Mouse (Mus musculus): ENCODE results near the gene Obsl1. TPM values are rescaled to one million over a fixed set of nuclear protein-coding genes. Genes with fewer than 3 reads are reported as not detected.

Gene Obsl1
- total and polyA plus RNA-seq, 3 experiments = 0.08 to 1.2 TPM; not detected in 1

DNA sequence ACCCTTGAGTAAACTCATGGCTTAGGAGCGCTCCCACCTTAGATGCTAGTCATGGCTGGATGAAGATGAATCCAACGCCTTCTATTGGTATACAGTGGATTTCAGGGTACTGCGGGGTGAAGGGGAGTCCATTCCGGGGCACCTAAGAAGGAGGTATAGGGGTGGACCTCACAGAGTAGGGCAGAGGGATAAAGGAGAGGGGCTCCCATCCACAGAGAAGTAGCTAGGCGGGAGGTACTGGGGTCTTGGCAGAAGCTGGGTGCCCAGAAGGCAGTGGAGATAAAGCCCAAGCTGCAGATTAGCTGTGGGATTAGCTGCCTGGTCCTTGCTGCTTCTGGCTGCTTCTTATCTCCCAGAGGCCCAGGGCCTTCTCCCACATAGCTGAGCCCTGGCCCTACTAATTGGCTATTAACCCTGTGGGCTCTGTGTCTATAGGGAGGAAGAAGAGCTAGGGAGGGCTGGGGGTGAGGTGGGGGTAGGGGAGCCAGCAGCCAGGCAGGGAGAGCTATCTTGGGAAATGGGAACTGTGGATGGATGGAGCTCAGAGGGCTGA, 42.5 kb downstream of the Obsl1 start (continued):
- TF ChIP-seq USF2 (IDR thresholded peaks at IDR 0.05; ENCODE audit: borderline replicate concordance in 1 of 2, insufficient read depth in 1 of 2, low read depth in 1 of 2, low read length in 2 of 2) = no peak
- peak; percentile 92 for TF ChIP-seq TCF12 (IDR thresholded peaks at IDR 0.05; ENCODE audit: low read depth, low read length)
- TF ChIP-seq MAX (IDR thresholded peaks at IDR 0.05; ENCODE audit: low read length) = no peak
- no peak for TF ChIP-seq ZC3H11A (IDR thresholded peaks at IDR 0.05; ENCODE audit: low read depth, low read length)
- no peak for TF ChIP-seq CHD1 (IDR thresholded peaks at IDR 0.05; ENCODE audit: low read depth, low read length)
- TF ChIP-seq UBTF (IDR thresholded peaks at IDR 0.05; ENCODE audit: borderline replicate concordance, insufficient read depth, low read depth, low read length) = no peak
- TF ChIP-seq ZMIZ1 (IDR thresholded peaks at IDR 0.05; ENCODE audit: low read depth, low read length) = no peak
- no peak for TF ChIP-seq ZNF384 (IDR thresholded peaks at IDR 0.05; ENCODE audit: low read depth, low read length)
- TF ChIP-seq JUND (IDR thresholded peaks at IDR 0.05; ENCODE audit: low read depth, low read length) = no peak
- no peak for TF ChIP-seq RAD21 (IDR thresholded peaks at IDR 0.05; ENCODE audit: low read depth, low read length)
- TF ChIP-seq SMC3 (IDR thresholded peaks at IDR 0.05; ENCODE audit: low read depth, low read length) = no peak
- no peak for TF ChIP-seq GABPA (IDR thresholded peaks at IDR 0.05; ENCODE audit: low read depth, low read length)
- no peak; the same call in 1 of the 2 replicates for TF ChIP-seq ETS1 (IDR thresholded peaks at IDR 0.05; ENCODE audit: low read depth, low read length)
- TF ChIP-seq USF1 (IDR thresholded peaks at IDR 0.05; ENCODE audit: low read depth, low read length) = no peak
- TF ChIP-seq GATA1 (IDR thresholded peaks at IDR 0.05; ENCODE audit: low read depth, low read length) = peak; percentile 94

DNA sequence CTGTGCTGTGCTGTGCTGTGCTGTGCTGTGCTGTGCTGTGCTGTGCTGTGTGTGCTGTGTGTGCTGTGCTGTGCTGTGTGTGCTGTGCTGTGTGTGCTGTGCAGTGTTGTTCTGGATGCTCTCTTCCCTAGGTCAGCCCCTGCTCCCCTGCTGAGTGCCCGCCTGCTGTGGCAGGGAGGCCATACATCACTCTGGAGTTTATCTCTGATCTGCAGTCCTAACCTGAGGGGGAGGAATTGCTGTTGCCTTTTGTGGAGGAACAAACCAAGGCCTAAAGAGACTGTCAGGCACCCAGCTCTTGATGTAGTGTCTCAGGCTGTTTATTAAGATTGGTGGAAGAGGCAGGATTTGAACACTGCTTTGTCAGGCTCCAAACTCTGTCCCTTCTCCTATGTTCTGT, 43.6 kb downstream of the Obsl1 start:
- Histone ChIP-seq H3K4me3 (ENCODE audit: control insufficient read depth in 1 of 2, insufficient read depth in 1 of 2, low read depth in 2 of 2, low read length in 2 of 2) (no peak overlapping the region), H3K9me3 (replicated peaks; ENCODE audit: insufficient read depth, low read length) (no peaks in the 10 kb centered on the region), H3K36me3 (ENCODE audit: control insufficient read depth in 1 of 2, insufficient read depth in 2 of 2, low read length in 2 of 2) (peaks cover 0 to 19% of the 10 kb centered on the region in 2 experiments; a peak in 2 of 4 replicates), H3K27ac (ENCODE audit: control insufficient read depth, low read depth, low read length) (peak overlapping the region; percentile 44), H3K9ac (ENCODE audit: control insufficient read depth, low read depth, low read length, poor library complexity, severe bottlenecking) (no peak overlapping the region), H3K27me3 (ENCODE audit: control insufficient read depth in 1 of 2, insufficient read depth in 2 of 2, low read length in 2 of 2) (no peaks in the 10 kb centered on the region), H3K79me2 (ENCODE audit: control insufficient read depth, insufficient read depth, low read length, poor library complexity) (no peaks in the 10 kb centered on the region), H3K4me1 (ENCODE audit: control insufficient read depth in 1 of 2, insufficient read depth in 2 of 2, low read length in 2 of 2) (peaks cover 13 to 27% of the 10 kb centered on the region in 2 experiments)
- peak; percentile 78 for DNase-seq (ENCODE audit: low read depth, low spot score)
- TF ChIP-seq ZKSCAN1 (IDR thresholded peaks at IDR 0.05; ENCODE audit: low read depth, low read length) (no peak), POLR2AphosphoS2 (IDR thresholded peaks at IDR 0.05; ENCODE audit: low read length) (no peak), TAL1 (IDR thresholded peaks at IDR 0.05; ENCODE audit: low read length) (peak; percentile 58), CTCF (IDR thresholded peaks at IDR 0.05 in 2 of 3, conservative IDR thresholded peaks at IDR 0.05 in 1 of 3; ENCODE audit: control insufficient read depth in 1 of 3, insufficient read depth in 1 of 3, low read depth in 2 of 3, low read length in 3 of 3, poor library complexity in 1 of 3, severe bottlenecking in 1 of 3) (no peak), EP300 (IDR thresholded peaks at IDR 0.05; ENCODE audit: low read depth in 1 of 2, low read length in 2 of 2) (peak; percentile 52 to 70; a peak in 3 of 4 replicates), ETS1 (IDR thresholded peaks at IDR 0.05; ENCODE audit: low read depth, low read length) (peak; percentile 61), SIN3A (IDR thresholded peaks at IDR 0.05; ENCODE audit: low read length) (no peak), POLR2AphosphoS5 (IDR thresholded peaks at IDR 0.05; ENCODE audit: borderline replicate concordance, low read depth, low read length) (no peak), USF1 (IDR thresholded peaks at IDR 0.05; ENCODE audit: low read depth, low read length) (no peak), GATA1 (IDR thresholded peaks at IDR 0.05; ENCODE audit: low read depth, low read length) (peak; percentile 71), SMC3 (IDR thresholded peaks at IDR 0.05; ENCODE audit: low read depth, low read length) (no peak), KAT2A (conservative IDR thresholded peaks at IDR 0.05; ENCODE audit: low read depth, low read length) (no peak), MEF2A (IDR thresholded peaks at IDR 0.05; ENCODE audit: extremely low read depth, insufficient replicate concordance, low read depth, low read length, poor library complexity, severe bottlenecking) (no peak), TCF12 (IDR thresholded peaks at IDR 0.05; ENCODE audit: low read depth, low read length) (peak; percentile 77), UBTF (IDR thresholded peaks at IDR 0.05; ENCODE audit: borderline replicate concordance, insufficient read depth, low read depth, low read length) (no peak), CHD1 (IDR thresholded peaks at IDR 0.05; ENCODE audit: low read depth, low read length) (no peak), CHD2 (IDR thresholded peaks at IDR 0.05; ENCODE audit: low read length) (no peak), RCOR1 (IDR thresholded peaks at IDR 0.05; ENCODE audit: low read depth, low read length) (peak; percentile 64), JUND (IDR thresholded peaks at IDR 0.05; ENCODE audit: low read depth, low read length) (no peak), ELF1 (IDR thresholded peaks at IDR 0.05; ENCODE audit: low read depth, low read length) (no peak), ZC3H11A (IDR thresholded peaks at IDR 0.05; ENCODE audit: low read depth, low read length) (no peak), ZNF384 (IDR thresholded peaks at IDR 0.05; ENCODE audit: low read depth, low read length) (no peak), MAX (IDR thresholded peaks at IDR 0.05; ENCODE audit: low read length) (no peak), MAZ (IDR thresholded peaks at IDR 0.05; ENCODE audit: low read depth, low read length) (no peak), USF2 (IDR thresholded peaks at IDR 0.05; ENCODE audit: borderline replicate concordance in 1 of 2, insufficient read depth in 1 of 2, low read depth in 1 of 2, low read length in 2 of 2) (no peak), RAD21 (IDR thresholded peaks at IDR 0.05; ENCODE audit: low read depth, low read length) (no peak), E2F4 (IDR thresholded peaks at IDR 0.05; ENCODE audit: borderline replicate concordance, low read depth, low read length) (no peak)

All from MEL (cell line).